Mouse (Mus musculus) midbrain, embryonic 10.5 days (tissue): ENCODE data around the gene Pmpca. TPM values are rescaled to one million over a fixed set of nuclear protein-coding genes. Genes with fewer than 3 reads are reported as not detected.
A peak's percentile ranks its signal among the peaks of the same experiment; 100 is the strongest.

Experiments
- DNase-seq: peaks from one replicate; pipeline ENCODE4 v3.0.0-alpha.2; 2017; ENCODE audit warnings: low spot score
- H3K27ac ChIP-seq: fragments of 300-500 bp; sonication (generic); replicated peaks from 2 replicates; pipeline ENCODE4 v1.5.1; 2016; ENCODE audit warnings: mild to moderate bottlenecking
- H3K27me3 ChIP-seq: fragments of 300-500 bp; sonication (generic); 2 replicates; pipeline ENCODE4 v1.6.1; 2016; ENCODE audit warnings: low read depth, mild to moderate bottlenecking; ENCODE audit not compliant: poor library complexity, severe bottlenecking
- H3K36me3 ChIP-seq: fragments of 300-500 bp; sonication (generic); 2 replicates; pipeline ENCODE4 v1.6.1; 2016; ENCODE audit warnings: mild to moderate bottlenecking, moderate library complexity
- H3K4me1 ChIP-seq: fragments of 300-500 bp; sonication (generic); 2 replicates; pipeline ENCODE4 v1.6.1; 2016
- H3K4me3 ChIP-seq: fragments of 300-500 bp; sonication (generic); 2 replicates; pipeline ENCODE4 v1.5.1; 2016; ENCODE audit warnings: mild to moderate bottlenecking, moderate library complexity
- H3K9me3 ChIP-seq: fragments of 300-500 bp; sonication (generic); replicated peaks from 2 replicates; pipeline ENCODE4 v1.6.1; 2016; ENCODE audit warnings: mild to moderate bottlenecking
- WGBS: fragments of 180-500 bp; shearing (Covaris S2); methylation state at CpG from one replicate; pipeline ENCODE4 v1.1.7; 2016; 5-methylcytosine and 5-hydroxymethylcytosine counted together
- polyA plus RNA-seq: library from polyadenylated mRNA; unstranded; fragments of >200 nt; fragmentation: Nextera tagmentation; extraction: Ambion mirVana; gene quantifications from 2 replicates; pipeline ENCODE4 v1.2.1, GENCODE M21; 2016

Gene Pmpca
- polyA plus RNA-seq, 1 experiment from 2014 or later, result 156 TPM

DNA sequence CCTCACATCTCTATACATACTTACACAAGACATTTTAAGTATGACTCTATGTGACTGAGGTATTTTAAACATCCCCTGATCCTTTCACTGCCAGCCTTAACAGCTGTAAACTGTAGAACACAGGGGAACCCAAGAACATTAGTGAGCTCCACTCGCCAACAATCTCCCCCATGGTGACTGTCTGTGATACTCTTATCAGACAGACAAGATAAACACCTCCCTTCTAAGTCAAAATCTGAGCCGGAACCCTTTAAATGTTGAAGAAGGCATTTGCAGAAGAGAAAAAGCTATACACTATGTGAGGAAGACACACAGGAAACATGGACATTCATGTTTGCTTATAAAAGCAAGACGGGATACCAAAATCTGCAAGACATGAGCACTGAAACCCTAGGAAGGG is 54.7 kb downstream of the Pmpca start:
- Histone ChIP-seq H3K9me3 (no peaks in the 10 kb centered on the region), H3K27ac (no peak overlapping the region), H3K36me3 (peaks cover 32% of the 10 kb centered on the region), H3K4me3 (peak overlapping the region; percentile 93), H3K4me1 (peaks cover 49% of the 10 kb centered on the region), H3K27me3 (no peaks in the 10 kb centered on the region)
- no peak for DNase-seq
- WGBS, result 61% methylated on average over 3 of the region's 3 CpGs

DNA sequence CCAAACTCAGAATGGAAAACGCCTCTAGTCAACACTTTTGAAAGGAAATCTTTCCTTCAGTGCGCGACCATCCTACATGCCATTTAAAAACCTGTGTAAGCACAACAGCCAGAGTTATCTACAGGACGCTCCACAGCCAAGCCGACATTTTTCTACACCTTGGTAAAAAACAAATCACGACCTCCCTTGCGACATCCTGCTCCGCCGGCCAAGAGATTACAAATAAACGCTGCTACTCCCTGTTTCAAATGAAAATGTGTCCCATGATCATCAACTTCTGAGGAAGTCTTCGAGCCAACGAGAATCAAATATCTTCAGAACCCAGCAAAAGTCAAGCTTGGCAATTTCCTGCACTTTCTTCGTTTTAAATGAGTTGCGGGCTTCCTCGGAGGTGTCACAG is 55.2 kb downstream of the Pmpca start:
- Histone ChIP-seq H3K4me3 (peak overlapping the region; percentile 93), H3K27ac (peak overlapping the region; percentile 92), H3K4me1 (peaks cover 49% of the 10 kb centered on the region), H3K36me3 (peaks cover 27% of the 10 kb centered on the region), H3K27me3 (no peaks in the 10 kb centered on the region), H3K9me3 (no peaks in the 10 kb centered on the region)
- no peak for DNase-seq
- 5% methylated on average over 15 of the region's 15 CpGs for WGBS

- Histone ChIP-seq H3K27ac (peak within 1 kb of the TSS; percentile 92), H3K4me1 (peaks cover 54% of the 10 kb centered on the region), H3K9me3 (no peaks in the 10 kb centered on the region), H3K4me3 (peak within 1 kb of the TSS; percentile 93), H3K27me3 (no peaks in the 10 kb centered on the region), H3K36me3 (peaks cover 19% of the 10 kb centered on the region)
- WGBS, result under 1% methylated on average over 61 of the region's 61 CpGs
- peak; percentile 100 for DNase-seq
Measured at GRCm38 (mm10) chr2:26444946-26445665, 56.0 kb downstream of the Pmpca start, which contains the start of gene Sec16a. TSS of gene Sec16a (minus strand) at chr2:26445216.

DNA sequence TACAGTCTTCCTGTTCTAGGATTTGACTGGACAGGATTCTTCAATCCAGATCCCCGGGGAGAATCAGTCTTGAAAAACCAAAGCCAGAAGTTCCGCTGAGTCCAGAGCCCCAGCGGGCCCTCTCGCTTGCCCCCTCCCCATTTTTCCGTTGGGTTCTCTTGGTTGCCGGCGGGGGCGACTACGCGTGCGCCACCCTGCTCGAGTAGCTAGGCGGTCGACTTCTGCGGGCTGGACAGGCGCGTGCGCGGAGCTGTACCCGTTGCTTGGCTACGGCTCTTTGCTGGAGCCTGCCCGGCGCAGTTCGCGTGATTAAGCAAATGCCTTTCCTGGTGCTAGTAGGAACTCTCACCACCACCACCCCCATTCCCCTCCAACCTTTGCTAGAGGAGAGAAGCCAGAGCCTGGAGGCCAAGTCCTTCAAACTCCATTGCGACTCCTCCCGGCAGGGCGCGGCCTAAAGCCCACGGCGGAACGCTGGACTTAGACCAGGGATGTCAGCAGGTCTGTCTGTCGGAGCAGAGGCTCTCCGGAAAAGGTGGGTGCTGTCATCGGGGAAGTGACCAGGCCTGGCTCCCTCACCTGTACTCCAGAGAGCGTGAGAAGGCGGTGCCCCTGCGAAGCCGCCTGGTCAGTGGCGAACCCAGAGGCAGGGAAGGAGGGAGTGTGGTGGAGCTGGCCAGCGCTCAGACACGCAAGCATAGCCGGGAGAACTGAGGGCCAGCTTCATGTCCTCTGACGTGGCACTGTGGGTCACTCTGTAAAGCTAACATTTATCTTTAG is 56.7 kb downstream of the Pmpca start:
- Histone ChIP-seq H3K4me3 (peak overlapping the region; percentile 93), H3K27ac (peak overlapping the region; percentile 92), H3K9me3 (no peaks in the 10 kb centered on the region), H3K36me3 (peaks cover 12% of the 10 kb centered on the region), H3K4me1 (peaks cover 54% of the 10 kb centered on the region), H3K27me3 (no peaks in the 10 kb centered on the region)
- under 1% methylated on average over 44 of the region's 44 CpGs for WGBS
- peak; percentile 96 for DNase-seq

- H3K4me1 ChIP-seq, result peaks cover 54% of the 10 kb centered on the region
- peak overlapping the region; percentile 93 for H3K4me3 ChIP-seq
- H3K36me3 ChIP-seq, result peaks cover 4% of the 10 kb centered on the region
- no peaks in the 10 kb centered on the region for H3K27me3 ChIP-seq
- H3K27ac ChIP-seq, result peak overlapping the region; percentile 92; the same call in 1 of the 2 replicates
- no peaks in the 10 kb centered on the region for H3K9me3 ChIP-seq
- 79% methylated on average over 4 of the region's 4 CpGs for WGBS
- DNase-seq, result no peak
Measured at GRCm38 (mm10) chr2:26446671-26447070, 57.5 kb downstream of the Pmpca start.

Other genes starting within 250 kb of the Pmpca start
- gene Lhx3, start 181.1 kb upstream of the Pmpca start, polyA plus RNA-seq, result 0.35 and 0.49 TPM in 2 replicates
- 21.0 and 21.3 TPM in 2 replicates for gene Qsox2, start 151.8 kb upstream of the Pmpca start, polyA plus RNA-seq
- gene Ccdc187, start 94.8 kb upstream of the Pmpca start, polyA plus RNA-seq, result 0.02 and 0.07 TPM in 2 replicates
- gene Gpsm1, start 73.8 kb upstream of the Pmpca start, polyA plus RNA-seq, result 87.6 and 103 TPM in 2 replicates
- 35.1 and 39.2 TPM in 2 replicates for gene Dnlz, start 37.2 kb upstream of the Pmpca start, polyA plus RNA-seq
- gene Card9, start 28.4 kb upstream of the Pmpca start, polyA plus RNA-seq, result 0.77 and 1.9 TPM in 2 replicates
- gene Snapc4, start 8.7 kb upstream of the Pmpca start, polyA plus RNA-seq, result 32.5 and 34.4 TPM in 2 replicates
- gene Entr1, start within 50 bp of the Pmpca start, polyA plus RNA-seq, result 128 and 132 TPM in 2 replicates
- 23.4 and 31.3 TPM in 2 replicates for gene Inpp5e, start 19.9 kb downstream of the Pmpca start, polyA plus RNA-seq
- gene Sec16a, start 55.9 kb downstream of the Pmpca start, polyA plus RNA-seq, result 21.4 and 28.7 TPM in 2 replicates
- gene Notch1, start 127.3 kb downstream of the Pmpca start, polyA plus RNA-seq, result 30.1 and 38.3 TPM in 2 replicates
- gene Egfl7, start 190.7 kb downstream of the Pmpca start, polyA plus RNA-seq, result 68.5 and 85.7 TPM in 2 replicates
- gene Gm20532, start 197.3 kb downstream of the Pmpca start, polyA plus RNA-seq, result not detected in 2 replicates
- gene Agpat2, start 215.1 kb downstream of the Pmpca start, polyA plus RNA-seq, result 9.0 and 10.6 TPM in 2 replicates
- gene Fam69b, start 239.1 kb downstream of the Pmpca start, polyA plus RNA-seq, result 36.4 and 51.4 TPM in 2 replicates